Mouse (Mus musculus) MEL (cell line): Measurements from ENCODE around the gene Hadha. TPM values are rescaled to one million over a fixed set of nuclear protein-coding genes. Genes with fewer than 3 reads are reported as not detected.

ENCODE experiments used
- DNase-seq: peaks from one replicate; pipeline ENCODE4 v3.0.0; 2011; ENCODE audit warnings: low read depth, low spot score
- H3K27ac ChIP-seq: 2 replicates; pipeline ENCODE4 v1.5.1; 2012; ENCODE audit warnings: low read depth, mild to moderate bottlenecking, control low read depth, low read length, moderate library complexity; ENCODE audit not compliant: control insufficient read depth
- H3K27me3 ChIP-seq, 2 experiments: fragments of 150-350 bp in 1 of 2; sonication (generic) in 1 of 2; 2 replicates each; pipeline ENCODE4 v1.6.1; 2012; ENCODE audit warnings: low read length in 2 of 2, mild to moderate bottlenecking in 2 of 2, improper control_type of control experiment in 1 of 2, moderate library complexity in 1 of 2; ENCODE audit not compliant: insufficient read depth in 2 of 2, control insufficient read depth in 1 of 2
- H3K36me3 ChIP-seq, 2 experiments: 2 replicates each; pipeline ENCODE4 v1.6.1; 2012 to 2014; ENCODE audit warnings: low read length in 2 of 2, improper control_type of control experiment in 1 of 2, inconsistent platforms in 1 of 2, mild to moderate bottlenecking in 1 of 2; ENCODE audit not compliant: insufficient read depth in 2 of 2, control insufficient read depth in 1 of 2
- H3K4me1 ChIP-seq, 2 experiments: fragments of 150-350 bp in 1 of 2; sonication (generic) in 1 of 2; 2 replicates each; pipeline ENCODE4 v1.6.1; 2012; ENCODE audit warnings: low read length in 2 of 2, improper control_type of control experiment in 1 of 2, mild to moderate bottlenecking in 1 of 2; ENCODE audit not compliant: insufficient read depth in 2 of 2, control insufficient read depth in 1 of 2
- H3K4me3 ChIP-seq, 2 experiments: fragments of 150-350 bp in 1 of 2; sonication (generic) in 1 of 2; 2 replicates each; pipeline ENCODE4 v1.5.1; 2012; ENCODE audit warnings: low read depth in 2 of 2, low read length in 2 of 2, mild to moderate bottlenecking in 2 of 2, moderate library complexity in 2 of 2, control low read depth in 1 of 2, improper control_type of control experiment in 1 of 2; ENCODE audit not compliant: control insufficient read depth in 1 of 2, insufficient read depth in 1 of 2
- H3K79me2 ChIP-seq: 2 replicates; pipeline ENCODE4 v1.6.1; 2012; ENCODE audit warnings: mild to moderate bottlenecking, low read length, moderate library complexity; ENCODE audit not compliant: control insufficient read depth, poor library complexity, insufficient read depth
- H3K9ac ChIP-seq: 2 replicates; pipeline ENCODE4 v1.6.1; 2012; ENCODE audit warnings: low read depth, mild to moderate bottlenecking, control low read depth, low read length, moderate library complexity; ENCODE audit not compliant: control insufficient read depth, poor library complexity, severe bottlenecking
- H3K9me3 ChIP-seq: fragments of 150-350 bp; sonication (generic); replicated peaks from 2 replicates; pipeline ENCODE4 v1.6.1; 2012; ENCODE audit warnings: mild to moderate bottlenecking, low read length, improper control_type of control experiment, moderate library complexity; ENCODE audit not compliant: insufficient read depth
- BHLHE40 ChIP-seq: IDR thresholded peaks from 2 replicates; pipeline ENCODE4 v1.6.1; 2012; ENCODE audit warnings: low read depth, mild to moderate bottlenecking, inconsistent platforms, low read length, improper control_type of control experiment, borderline replicate concordance
- CHD1 ChIP-seq: IDR thresholded peaks from 2 replicates; pipeline ENCODE4 v1.6.1; 2012; ENCODE audit warnings: low read depth, mild to moderate bottlenecking, inconsistent platforms, low read length, improper control_type of control experiment
- CHD2 ChIP-seq: IDR thresholded peaks from 2 replicates; pipeline ENCODE4 v1.6.1; 2011; ENCODE audit warnings: low read length, improper control_type of control experiment
- CTCF ChIP-seq, 3 experiments: IDR thresholded peaks in 2 of 3; conservative IDR thresholded peaks in 1 of 3; 2 replicates each; pipeline ENCODE4 v1.5.1; 2011 to 2012; ENCODE audit warnings: low read length in 3 of 3, low read depth in 2 of 3, mild to moderate bottlenecking in 2 of 3, improper control_type of control experiment in 1 of 3, inconsistent platforms in 1 of 3, mixed read lengths in 1 of 3, moderate library complexity in 1 of 3; ENCODE audit not compliant: control insufficient read depth in 1 of 3, insufficient read depth in 1 of 3, poor library complexity in 1 of 3, severe bottlenecking in 1 of 3
- EP300 ChIP-seq, 2 experiments: IDR thresholded peaks; 2 replicates each; pipeline ENCODE4 v1.6.1; 2011; ENCODE audit warnings: improper control_type of control experiment in 2 of 2, low read length in 2 of 2, low read depth in 1 of 2, mild to moderate bottlenecking in 1 of 2
- ETS1 ChIP-seq: IDR thresholded peaks from 2 replicates; pipeline ENCODE4 v1.6.1; 2012; ENCODE audit warnings: low read depth, mild to moderate bottlenecking, inconsistent platforms, low read length, improper control_type of control experiment, moderate library complexity
- GATA1 ChIP-seq: IDR thresholded peaks from 2 replicates; pipeline ENCODE4 v1.6.1; 2011; ENCODE audit warnings: low read depth, low read length, improper control_type of control experiment
- HCFC1 ChIP-seq: IDR thresholded peaks from 2 replicates; pipeline ENCODE4 v1.6.1; 2012; ENCODE audit warnings: low read depth, mild to moderate bottlenecking, inconsistent platforms, low read length, improper control_type of control experiment, moderate library complexity
- JUND ChIP-seq: IDR thresholded peaks from 2 replicates; pipeline ENCODE4 v1.6.1; 2011; ENCODE audit warnings: low read depth, mild to moderate bottlenecking, improper control_type of control experiment, low read length
- KAT2A ChIP-seq: conservative IDR thresholded peaks from 2 replicates; pipeline ENCODE4 v1.6.1; 2012; ENCODE audit warnings: low read depth, low read length, improper control_type of control experiment, inconsistent platforms
- MAFK ChIP-seq: IDR thresholded peaks from 2 replicates; pipeline ENCODE4 v1.6.1; 2011; ENCODE audit warnings: low read depth, mild to moderate bottlenecking, low read length, improper control_type of control experiment, borderline replicate concordance
- MAX ChIP-seq: IDR thresholded peaks from 2 replicates; pipeline ENCODE4 v1.6.1; 2011; ENCODE audit warnings: low read length, improper control_type of control experiment
- MAZ ChIP-seq: IDR thresholded peaks from 2 replicates; pipeline ENCODE4 v1.6.1; 2012; ENCODE audit warnings: low read depth, mild to moderate bottlenecking, inconsistent platforms, low read length, improper control_type of control experiment
- MYB ChIP-seq: IDR thresholded peaks from 2 replicates; pipeline ENCODE4 v1.6.1; 2011; ENCODE audit warnings: mild to moderate bottlenecking, low read depth, low read length, improper control_type of control experiment
- NELFE ChIP-seq: IDR thresholded peaks from 2 replicates; pipeline ENCODE4 v1.6.1; 2011; ENCODE audit warnings: low read depth, low read length, improper control_type of control experiment
- NRF1 ChIP-seq: IDR thresholded peaks from 2 replicates; pipeline ENCODE4 v1.6.1; 2014; ENCODE audit warnings: low read depth, mild to moderate bottlenecking, inconsistent platforms, low read length, improper control_type of control experiment, moderate library complexity; ENCODE audit not compliant: poor library complexity, insufficient read depth, severe bottlenecking
- POLR2A ChIP-seq, 2 experiments: IDR thresholded peaks; 2 replicates each; pipeline ENCODE4 v1.6.1; 2011 to 2012; ENCODE audit warnings: low read length in 2 of 2, mild to moderate bottlenecking in 2 of 2, control low read depth in 1 of 2, improper control_type of control experiment in 1 of 2, low read depth in 1 of 2, moderate library complexity in 1 of 2; ENCODE audit not compliant: control insufficient read depth in 1 of 2, insufficient read depth in 1 of 2, poor library complexity in 1 of 2
- POLR2AphosphoS5 ChIP-seq: IDR thresholded peaks from 2 replicates; pipeline ENCODE4 v1.6.1; 2012; ENCODE audit warnings: low read depth, borderline replicate concordance, mild to moderate bottlenecking, inconsistent platforms, low read length, moderate library complexity, mixed read lengths
- RAD21 ChIP-seq: IDR thresholded peaks from 2 replicates; pipeline ENCODE4 v1.6.1; 2011; ENCODE audit warnings: mild to moderate bottlenecking, low read depth, low read length, improper control_type of control experiment
- SIN3A ChIP-seq: IDR thresholded peaks from 2 replicates; pipeline ENCODE4 v1.6.1; 2012; ENCODE audit warnings: low read length, improper control_type of control experiment, inconsistent platforms
- TAL1 ChIP-seq: IDR thresholded peaks from 2 replicates; pipeline ENCODE4 v1.6.1; 2012; ENCODE audit warnings: mild to moderate bottlenecking, inconsistent platforms, low read length, moderate library complexity, mixed read lengths
- TBP ChIP-seq: IDR thresholded peaks from 2 replicates; pipeline ENCODE4 v1.8.0; 2011; ENCODE audit warnings: low read depth, low read length, improper control_type of control experiment
- TCF12 ChIP-seq: IDR thresholded peaks from 2 replicates; pipeline ENCODE4 v1.6.1; 2014; ENCODE audit warnings: low read depth, mild to moderate bottlenecking, inconsistent platforms, low read length, improper control_type of control experiment, moderate library complexity
- USF1 ChIP-seq: IDR thresholded peaks from 2 replicates; pipeline ENCODE4 v1.6.1; 2014; ENCODE audit warnings: low read depth, mild to moderate bottlenecking, inconsistent platforms, low read length, improper control_type of control experiment, moderate library complexity
- USF2 ChIP-seq, 2 experiments: IDR thresholded peaks; 2 replicates each; pipeline ENCODE4 v1.6.1; 2011 to 2012; ENCODE audit warnings: improper control_type of control experiment in 2 of 2, low read length in 2 of 2, borderline replicate concordance in 1 of 2, inconsistent platforms in 1 of 2, low read depth in 1 of 2, mild to moderate bottlenecking in 1 of 2; ENCODE audit not compliant: insufficient read depth in 1 of 2
- ZMIZ1 ChIP-seq: IDR thresholded peaks from 2 replicates; pipeline ENCODE4 v1.6.1; 2012; ENCODE audit warnings: low read depth, mild to moderate bottlenecking, inconsistent platforms, low read length, improper control_type of control experiment, moderate library complexity
- ZNF384 ChIP-seq: IDR thresholded peaks from 2 replicates; pipeline ENCODE4 v1.6.1; 2012; ENCODE audit warnings: low read depth, mild to moderate bottlenecking, inconsistent platforms, low read length, improper control_type of control experiment
- polyA plus RNA-seq, 2 experiments: library from polyadenylated mRNA; stranded (reverse) in 1 of 2; unstranded in 1 of 2; fragments of >175 nt in 1 of 2; fragments of >200 nt in 1 of 2; gene quantifications; 2 replicates each; pipeline versions ENCODE4 v1.2.1 to v1.2.4; 2012; ENCODE audit warnings: low replicate concordance in 2 of 2, low read depth in 1 of 2; ENCODE audit not compliant: insufficient read length in 2 of 2, insufficient read depth in 1 of 2, missing spikeins in 1 of 2
- total RNA-seq: library from RNA; depleted of rRNA; stranded (reverse); fragments of 300-350 nt; gene quantifications from 2 replicates; pipeline ENCODE4 v1.2.3, GENCODE M21; 2012

Hadha gene
- total and polyA plus RNA-seq, 3 experiments: 107 to 271 (median 120) TPM

- H3K27me3 ChIP-seq: no peaks in the 10 kb centered on the region; a peak in 1 of 4 replicates
- no peak overlapping the region for H3K27ac ChIP-seq
- no peaks in the 10 kb centered on the region for H3K9me3 ChIP-seq
- H3K79me2 ChIP-seq: no peaks in the 10 kb centered on the region
- TF ChIP-seq CHD1: no peak
- TF ChIP-seq BHLHE40: no peak
- TF ChIP-seq NRF1: no peak
- TF ChIP-seq POLR2AphosphoS5: no peak
- no peak for TF ChIP-seq HCFC1
- no peak for TF ChIP-seq MYB
- TF ChIP-seq ZNF384: no peak
- TF ChIP-seq NELFE: no peak
- TF ChIP-seq TAL1: no peak
- TF ChIP-seq MAFK: no peak
- TF ChIP-seq MAZ: no peak
- no peak for TF ChIP-seq USF2 (IDR thresholded peaks at IDR 0.05; ENCODE audit: borderline replicate concordance in 1 of 2, insufficient read depth in 1 of 2, low read depth in 1 of 2, low read length in 2 of 2)
- TF ChIP-seq RAD21: no peak
- TF ChIP-seq POLR2A (IDR thresholded peaks at IDR 0.05; ENCODE audit: control insufficient read depth in 1 of 2, insufficient read depth in 1 of 2, low read depth in 1 of 2, low read length in 2 of 2, poor library complexity in 1 of 2): no peak
- TF ChIP-seq KAT2A: no peak
- H3K4me3 ChIP-seq: no peak overlapping the region
- H3K36me3 ChIP-seq: no peaks in the 10 kb centered on the region
- no peak for DNase-seq
- no peak overlapping the region for H3K9ac ChIP-seq
- H3K4me1 ChIP-seq: no peaks in the 10 kb centered on the region
Measured at GRCm38 (mm10) chr5:30107186-30107585, 47.8 kb downstream of the Hadha start.

GRCm38 (mm10) chr5:30106756-30107155 is 48.2 kb downstream of the Hadha start:
- H3K4me3 ChIP-seq: no peak overlapping the region
- H3K79me2 ChIP-seq: no peaks in the 10 kb centered on the region
- no peak overlapping the region for H3K27ac ChIP-seq
- no peaks in the 10 kb centered on the region for H3K4me1 ChIP-seq
- TF ChIP-seq JUND (no peak), ZNF384 (no peak), CHD1 (no peak), MAX (no peak), USF1 (no peak), TCF12 (no peak), CTCF (IDR thresholded peaks at IDR 0.05 in 2 of 3, conservative IDR thresholded peaks at IDR 0.05 in 1 of 3; ENCODE audit: control insufficient read depth in 1 of 3, insufficient read depth in 1 of 3, low read depth in 2 of 3, low read length in 3 of 3, poor library complexity in 1 of 3, severe bottlenecking in 1 of 3) (no peak), HCFC1 (no peak), TAL1 (no peak), ZMIZ1 (no peak), SIN3A (no peak), RAD21 (no peak), TBP (no peak), GATA1 (no peak), EP300 (IDR thresholded peaks at IDR 0.05; ENCODE audit: low read depth in 1 of 2, low read length in 2 of 2) (no peak), MYB (no peak), ETS1 (no peak), CHD2 (no peak)
- no peaks in the 10 kb centered on the region for H3K36me3 ChIP-seq
- DNase-seq: no peak
- no peaks in the 10 kb centered on the region; a peak in 1 of 4 replicates for H3K27me3 ChIP-seq
- no peaks in the 10 kb centered on the region for H3K9me3 ChIP-seq
- H3K9ac ChIP-seq: no peak overlapping the region
